Mouse (Mus musculus): Measurements from ENCODE around the gene Pgap3.

Gene Pgap3

GRCm38 (mm10) chr11:98400161-98400726 is at the start of gene Pgap3:
TSS of gene Pgap3 (minus strand) at chr11:98400490.
- peak; percentile 88 for DNase-seq (ENCODE audit: low spot score in 2 of 2)

- no peak for DNase-seq (ENCODE audit: low spot score in 2 of 2)
Observed at GRCm38 (mm10) chr11:98449419-98449818, 49.1 kb upstream of the Pgap3 start.

- no peak for DNase-seq (ENCODE audit: low spot score in 2 of 2)
Observed at GRCm38 (mm10) chr11:98448191-98448790, 48.0 kb upstream of the Pgap3 start.

- DNase-seq (ENCODE audit: low spot score in 2 of 2): no peak
Observed at GRCm38 (mm10) chr11:98447475-98447834, 47.2 kb upstream of the Pgap3 start.

- no peak for DNase-seq (ENCODE audit: low spot score in 2 of 2)
Observed at GRCm38 (mm10) chr11:98446562-98447474, 46.5 kb upstream of the Pgap3 start.

- no peak for DNase-seq (ENCODE audit: low spot score in 2 of 2)
Observed at GRCm38 (mm10) chr11:98446213-98446561, 45.9 kb upstream of the Pgap3 start, which contains the start of gene Grb7. TSS of gene Grb7 (plus strand) at chr11:98446394.

- DNase-seq (ENCODE audit: low spot score in 2 of 2): no peak
Observed at GRCm38 (mm10) chr11:98445679-98446078, 45.4 kb upstream of the Pgap3 start.

- no peak for DNase-seq (ENCODE audit: low spot score in 2 of 2)
Observed at GRCm38 (mm10) chr11:98445238-98445637, 44.9 kb upstream of the Pgap3 start.

GRCm38 (mm10) chr11:98443688-98444087 is 43.4 kb upstream of the Pgap3 start:
- no peak for DNase-seq (ENCODE audit: low spot score in 2 of 2)

GRCm38 (mm10) chr11:98438331-98439158 is 38.3 kb upstream of the Pgap3 start, which contains the start of gene Mien1:
TSS of gene Mien1 (minus strand) at chr11:98438991.
- DNase-seq (ENCODE audit: low spot score in 2 of 2): peak; percentile 86 to 93

GRCm38 (mm10) chr11:98437441-98437840 is 37.2 kb upstream of the Pgap3 start:
- DNase-seq (ENCODE audit: low spot score in 2 of 2): no peak

- DNase-seq (ENCODE audit: low spot score in 2 of 2): no peak
Observed at GRCm38 (mm10) chr11:98435723-98436122, 35.4 kb upstream of the Pgap3 start.

GRCm38 (mm10) chr11:98431743-98432502 is 31.6 kb upstream of the Pgap3 start:
- no peak for DNase-seq (ENCODE audit: low spot score in 2 of 2)

- no peak for DNase-seq (ENCODE audit: low spot score in 2 of 2)
Observed at GRCm38 (mm10) chr11:98428436-98428835, 28.1 kb upstream of the Pgap3 start.

GRCm38 (mm10) chr11:98426592-98426991 is 26.3 kb upstream of the Pgap3 start:
- DNase-seq (ENCODE audit: low spot score in 2 of 2): no peak

GRCm38 (mm10) chr11:98418939-98419547 is 18.8 kb upstream of the Pgap3 start:
- no peak for DNase-seq (ENCODE audit: low spot score in 2 of 2)

GRCm38 (mm10) chr11:98418273-98418672 is 18.0 kb upstream of the Pgap3 start:
- no peak for DNase-seq (ENCODE audit: low spot score in 2 of 2)

GRCm38 (mm10) chr11:98417074-98417473 is 16.8 kb upstream of the Pgap3 start:
- no peak for DNase-seq (ENCODE audit: low spot score in 2 of 2)

- DNase-seq (ENCODE audit: low spot score in 2 of 2): no peak
Observed at GRCm38 (mm10) chr11:98414162-98414561, 13.9 kb upstream of the Pgap3 start.

GRCm38 (mm10) chr11:98413731-98414130 is 13.4 kb upstream of the Pgap3 start:
- DNase-seq (ENCODE audit: low spot score in 2 of 2): no peak
